Mouse (Mus musculus): ENCODE results near the gene Gchfr. TPM values are rescaled to one million over a fixed set of nuclear protein-coding genes. Genes with fewer than 3 reads are reported as not detected.

Gene Gchfr
- total and polyA plus RNA-seq, 3 experiments, result 1.1 to 18.2 (median 1.8) TPM

DNA sequence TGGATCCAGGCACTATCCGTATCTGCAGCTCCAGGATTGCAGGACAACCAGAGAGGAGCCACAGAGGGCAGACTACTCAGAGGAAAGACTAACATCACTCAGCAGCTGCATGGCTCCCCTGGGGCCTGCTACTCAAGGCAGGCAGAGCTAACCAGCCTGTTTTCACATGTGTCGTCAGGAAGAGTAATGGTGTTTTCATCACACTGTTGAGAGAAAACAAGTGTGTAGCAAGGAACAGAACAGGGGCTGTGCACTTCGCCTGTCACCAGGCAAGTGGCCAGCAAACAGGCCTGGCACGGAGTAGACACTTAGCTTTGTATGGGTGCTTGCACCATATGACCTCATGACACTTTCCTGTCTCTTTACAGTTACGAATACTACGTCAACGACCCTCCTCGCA, 4.0 kb downstream of the Gchfr start:
- no peak overlapping the region for H3K4me3 ChIP-seq (replicated peaks in 1 of 3; ENCODE audit: low read depth in 2 of 3, low read length in 2 of 3, poor library complexity in 1 of 3)
- in situ Hi-C loops (cut with MboI; ENCODE audit: low pct_ligation_motif_present, low pct_unique_long_range_greater_than_20kb, low sequenced_read_pairs), result no loop called here
- H3K9me3 ChIP-seq (replicated peaks; ENCODE audit: low read length), result no peaks in the 10 kb centered on the region
- H3K4me2 ChIP-seq (ENCODE audit: insufficient read depth, low read depth, poor library complexity, severe bottlenecking), result no peak overlapping the region
- H3K27me3 ChIP-seq (replicated peaks), result peaks cover 6% of the 10 kb centered on the region
- no peak overlapping the region for H3K9ac ChIP-seq (ENCODE audit: insufficient read depth, low read depth)
- peaks cover 0 to 6% of the 10 kb centered on the region in 2 experiments for H3K36me3 ChIP-seq (replicated peaks in 1 of 2; ENCODE audit: control insufficient read depth in 1 of 2, insufficient read depth in 1 of 2, low read length in 1 of 2)
- H3K27ac ChIP-seq (ENCODE audit: insufficient read depth, low read depth), result peak overlapping the region; percentile 50
- dilution Hi-C loops (cut with MboI; ENCODE audit: extremely low pct_ligation_motif_present, extremely low pct_unique_long_range_greater_than_20kb, low sequenced_read_pairs), result no loop called here
- H3K79me2 ChIP-seq (replicated peaks; ENCODE audit: control insufficient read depth, extremely low read depth, insufficient read depth, poor library complexity, severe bottlenecking), result no peaks in the 10 kb centered on the region; the same call in 1 of the 2 replicates
- TF ChIP-seq HCFC1 (IDR thresholded peaks at IDR 0.05; ENCODE audit: low read depth, low read length), result no peak
- TF ChIP-seq MEF2A (IDR thresholded peaks at IDR 0.05; ENCODE audit: borderline replicate concordance, low read depth, low read length), result no peak
- TF ChIP-seq POLR2AphosphoS2 (IDR thresholded peaks at IDR 0.05; ENCODE audit: low read depth, low read length), result no peak
- TF ChIP-seq E2F4 (IDR thresholded peaks at IDR 0.05; ENCODE audit: insufficient replicate concordance, low read depth, low read length), result no peak
- TF ChIP-seq ELF1 (IDR thresholded peaks at IDR 0.05; ENCODE audit: low read depth, low read length), result peak; percentile 7; the same call in 1 of the 2 replicates
- no peak for TF ChIP-seq MAZ (IDR thresholded peaks at IDR 0.05; ENCODE audit: low read depth, low read length)
- 0 out of 2 replicates have a peak, but pooled peaks have one; percentile 20 for TF ChIP-seq KAT2A (IDR thresholded peaks at IDR 0.05; ENCODE audit: insufficient replicate concordance, low read length)
- TF ChIP-seq MAFK (IDR thresholded peaks at IDR 0.05; ENCODE audit: insufficient replicate concordance, low read length), result no peak
- 0 out of 2 replicates have a peak, but pooled peaks have one; percentile 28 for TF ChIP-seq SIN3A (IDR thresholded peaks at IDR 0.05; ENCODE audit: low read length)
- 0 out of 2 replicates have a peak, but pooled peaks have one; percentile 14 for TF ChIP-seq MYC (IDR thresholded peaks at IDR 0.05; ENCODE audit: low read depth, low read length)
- TF ChIP-seq NELFE (IDR thresholded peaks at IDR 0.05; ENCODE audit: low read depth, low read length), result no peak
- no peak for TF ChIP-seq CHD2 (IDR thresholded peaks at IDR 0.05; ENCODE audit: low read length)
- TF ChIP-seq ZKSCAN1 (IDR thresholded peaks at IDR 0.05; ENCODE audit: borderline replicate concordance, low read depth, low read length), result no peak
- TF ChIP-seq EP300 (IDR thresholded peaks at IDR 0.05; ENCODE audit: low read length), result peak; percentile 39; the same call in 1 of the 2 replicates
- peak; percentile 83 for TF ChIP-seq ETS1 (conservative IDR thresholded peaks at IDR 0.05; ENCODE audit: low read depth, low read length)
- TF ChIP-seq GABPA (IDR thresholded peaks at IDR 0.05; ENCODE audit: insufficient replicate concordance, low read depth, low read length), result no peak
- TF ChIP-seq TCF12 (IDR thresholded peaks at IDR 0.05; ENCODE audit: low read depth, low read length), result peak; percentile 54; the same call in 1 of the 2 replicates
- no peak for TF ChIP-seq RAD21 (IDR thresholded peaks at IDR 0.05; ENCODE audit: low read depth, low read length)
- no peak for TF ChIP-seq CHD1 (IDR thresholded peaks at IDR 0.05; ENCODE audit: low read depth, low read length)
- TF ChIP-seq MXI1 (IDR thresholded peaks at IDR 0.05; ENCODE audit: low read depth, low read length), result 0 out of 2 replicates have a peak, but pooled peaks have one; percentile 16
- 0 out of 2 replicates have a peak, but pooled peaks have one; percentile 35 for TF ChIP-seq MAX (IDR thresholded peaks at IDR 0.05; ENCODE audit: low read length)
- TF ChIP-seq IRF4 (IDR thresholded peaks at IDR 0.05; ENCODE audit: low read depth, low read length), result 0 out of 2 replicates have a peak, but pooled peaks have one; percentile 31
- peak; percentile 32; the same call in 1 of the 2 replicates for TF ChIP-seq BHLHE40 (IDR thresholded peaks at IDR 0.05; ENCODE audit: low read depth, low read length)
- no peak for TF ChIP-seq USF2 (conservative IDR thresholded peaks at IDR 0.05; ENCODE audit: low read depth, low read length)
- DNase-seq (ENCODE audit: extremely low read depth), result peak; percentile 69
- H3K4me1 ChIP-seq (ENCODE audit: control insufficient read depth in 1 of 2, insufficient read depth in 2 of 2), result peaks cover 34 to 85% of the 10 kb centered on the region in 2 experiments
